16 mouse cellular contexts compared by ENCODE assay signal in genomic region chr5:119137821-119138221, GRCm38 (mm10).
DNase-seq lines count a peak whose midpoint lies in the region; ATAC-seq and TF ChIP-seq lines count a peak whose summit lies in the region.
"Had no signal": no experiment of that assay in that cellular context is flagged by ENCODE, and none has a peak within 500 bp of the region (broad histone marks: within the 10 kb centered on the region; RNA-seq: fewer than 3 reads in every experiment).

No protein-coding gene starts in this region.

- ATAC-seq in hindbrain, postnatal 0 days = no peak
- ATAC-seq in hindbrain, embryonic 14.5 days (ENCODE audit: low FRiP score) = no peak

- no peaks in the 10 kb centered on the region for H3K4me1 ChIP-seq in hindbrain, postnatal 0 days (ENCODE audit: insufficient read depth, low read length)
- no peaks in the 10 kb centered on the region for H3K4me1 ChIP-seq in hindbrain, embryonic 14.5 days (replicated peaks; ENCODE audit: control insufficient read depth, insufficient read depth, low read length)
- H3K4me1 ChIP-seq: liver, embryonic 13.5 days had no signal

- H3K36me3 ChIP-seq in hindbrain, postnatal 0 days (ENCODE audit: insufficient read depth, low read length) = no peaks in the 10 kb centered on the region
- H3K36me3 ChIP-seq in hindbrain, embryonic 14.5 days (replicated peaks; ENCODE audit: control insufficient read depth, insufficient read depth) = no peaks in the 10 kb centered on the region
- H3K36me3 ChIP-seq: liver, embryonic 13.5 days; midbrain, embryonic 12.5 days had no signal

- H3K27ac ChIP-seq in hindbrain, postnatal 0 days = no peak overlapping the region
- H3K27ac ChIP-seq in hindbrain, embryonic 14.5 days = no peak overlapping the region
- H3K27ac ChIP-seq: layer of hippocampus, adult 2 months; liver, embryonic 13.5 days; midbrain, embryonic 12.5 days had no signal

- H3K4me3 ChIP-seq in hindbrain, postnatal 0 days (ENCODE audit: low read length) = no peak overlapping the region
- no peak overlapping the region for H3K4me3 ChIP-seq in hindbrain, embryonic 14.5 days (replicated peaks; ENCODE audit: low read length)
- H3K4me3 ChIP-seq: layer of hippocampus, adult 2 months; liver, embryonic 13.5 days; midbrain, embryonic 12.5 days had no signal

- no peaks in the 10 kb centered on the region for H3K27me3 ChIP-seq in hindbrain, postnatal 0 days (ENCODE audit: insufficient read depth, low read length)
- H3K27me3 ChIP-seq in hindbrain, embryonic 14.5 days (ENCODE audit: control insufficient read depth, insufficient read depth, low read length) = no peaks in the 10 kb centered on the region
- H3K27me3 ChIP-seq: liver, embryonic 13.5 days had no signal

- no peaks in the 10 kb centered on the region for H3K9me3 ChIP-seq in hindbrain, postnatal 0 days (ENCODE audit: low read length)
- no peaks in the 10 kb centered on the region for H3K9me3 ChIP-seq in hindbrain, embryonic 14.5 days (ENCODE audit: control insufficient read depth, low read length)
- H3K9me3 ChIP-seq: liver, embryonic 13.5 days; midbrain, embryonic 12.5 days had no signal

- DNase-seq in hindbrain, postnatal 0 days (ENCODE audit: low spot score) = peak; percentile 14
- DNase-seq in hindbrain, embryonic 14.5 days (ENCODE audit: low spot score) = no peak
- DNase-seq in ES-CJ7 (ENCODE audit: low read depth, low spot score) = peak; percentile 31
- DNase-seq in forelimb bud, embryonic 11.5 days (ENCODE audit: low read depth, low spot score) = peak; percentile 53
- DNase-seq in mesoderm, embryonic 11.5 days (ENCODE audit: low read depth, low spot score) = peak; percentile 66
- DNase-seq in spleen, adult 12 weeks (ENCODE audit: low spot score) = no peak
- DNase-seq in frontal cortex, adult 2 months (ENCODE audit: extremely low spot score in 1 of 2, low spot score in 1 of 2) = no peak
- no peak for DNase-seq in cerebellum, adult 9-11 months
- DNase-seq: adrenal gland, postnatal 36 days; cerebellum, adult 18-20 months; gastrocnemius, postnatal 25 days; heart, postnatal 4 days; liver, embryonic 13.5 days; right cerebral cortex, postnatal 4 days had no signal

- H3K4me2 ChIP-seq in hindbrain, postnatal 0 days (ENCODE audit: low read depth, low read length) = no peak overlapping the region
- H3K4me2 ChIP-seq in hindbrain, embryonic 14.5 days (replicated peaks) = no peak overlapping the region
- H3K4me2 ChIP-seq: liver, embryonic 13.5 days; midbrain, embryonic 12.5 days had no signal

- TF ChIP-seq CTCF in hindbrain, postnatal 0 days (IDR thresholded peaks at IDR 0.05; ENCODE audit: low read depth) = no peak

- H3K9ac ChIP-seq in hindbrain, postnatal 0 days (replicated peaks; ENCODE audit: low read length) = no peak overlapping the region
- no peak overlapping the region for H3K9ac ChIP-seq in hindbrain, embryonic 14.5 days
- H3K9ac ChIP-seq: liver, embryonic 13.5 days; midbrain, embryonic 12.5 days had no signal

- WGBS in hindbrain, postnatal 0 days = 71% methylated on average over 10 of the region's 10 CpGs
- 66% methylated on average over 10 of the region's 10 CpGs for WGBS in hindbrain, embryonic 14.5 days

Comparison
In these comparisons a context has a peak if more than half of its experiments do, and no peak if none do; other contexts are left out.
1. DNase-seq: peak in hindbrain, postnatal 0 days (single experiment), ES-CJ7 (single experiment), forelimb bud, embryonic 11.5 days (single experiment) and mesoderm, embryonic 11.5 days (single experiment); none in hindbrain, embryonic 14.5 days (single experiment), spleen, adult 12 weeks (single experiment), frontal cortex, adult 2 months (0 of 2) and cerebellum, adult 9-11 months (single experiment).